Mouse (Mus musculus): ENCODE measurements at regions not wholly inside any gene's neighbourhood (a gene's known extent, or its start where the extent isn't known, plus 50 kb on each side); places are given as distances from the start of the nearest gene placed in this dataset.
"Not testable (repeated sequence)": the region's sequence is repeated elsewhere in the genome, so short reads cannot be mapped to it uniquely, and the experiment has no call there.

GRCm38 (mm10) chr3:53792541-53792940, 52.3 kb upstream of the Gm10985 start:
- WGBS: 92% methylated on average over 1 of the region's 1 CpGs
- no peak for DNase-seq (ENCODE audit: low spot score)
- Histone ChIP-seq H3K27me3 (ENCODE audit: insufficient read depth, poor library complexity, severe bottlenecking) (no peaks in the 10 kb centered on the region), H3K4me3 (no peak overlapping the region), H3K36me3 (no peaks in the 10 kb centered on the region), H3K27ac (no peak overlapping the region), H3K9me3 (no peaks in the 10 kb centered on the region), H3K4me1 (replicated peaks) (no peaks in the 10 kb centered on the region)

- H3K4me3 ChIP-seq: no peak overlapping the region
- H3K36me3 ChIP-seq: no peaks in the 10 kb centered on the region
- H3K27ac ChIP-seq: no peak overlapping the region
- H3K9me3 ChIP-seq: no peaks in the 10 kb centered on the region
- DNase-seq (ENCODE audit: low spot score): no peak
- H3K4me1 ChIP-seq (replicated peaks): no peaks in the 10 kb centered on the region
- no peaks in the 10 kb centered on the region for H3K27me3 ChIP-seq (ENCODE audit: insufficient read depth, poor library complexity, severe bottlenecking)
Measured at GRCm38 (mm10) chr3:53789706-53790105, 55.2 kb upstream of the Gm10985 start.

GRCm38 (mm10) chr3:53785201-53785600, 59.7 kb upstream of the Gm10985 start:
- DNase-seq (ENCODE audit: low spot score): no peak
- no peaks in the 10 kb centered on the region for H3K36me3 ChIP-seq
- H3K27ac ChIP-seq: no peak overlapping the region
- H3K9me3 ChIP-seq: no peaks in the 10 kb centered on the region
- no peaks in the 10 kb centered on the region for H3K27me3 ChIP-seq (ENCODE audit: insufficient read depth, poor library complexity, severe bottlenecking)
- no peaks in the 10 kb centered on the region for H3K4me1 ChIP-seq (replicated peaks)
- WGBS: 72% methylated on average over 3 of the region's 3 CpGs
- no peak overlapping the region for H3K4me3 ChIP-seq

GRCm38 (mm10) chr3:53776668-53777067, 68.2 kb upstream of the Gm10985 start:
- Histone ChIP-seq H3K4me3 (no peak overlapping the region), H3K4me1 (replicated peaks) (no peaks in the 10 kb centered on the region), H3K27me3 (ENCODE audit: insufficient read depth, poor library complexity, severe bottlenecking) (no peaks in the 10 kb centered on the region), H3K9me3 (no peaks in the 10 kb centered on the region), H3K27ac (no peak overlapping the region), H3K36me3 (no peaks in the 10 kb centered on the region)
- DNase-seq (ENCODE audit: low spot score): no peak
- 86% methylated on average over 5 of the region's 5 CpGs for WGBS

- no peak for DNase-seq (ENCODE audit: low spot score)
- Histone ChIP-seq H3K4me1 (replicated peaks) (0 out of 2 replicates have a peak, but pooled peaks cover under 1% of the 10 kb centered on the region), H3K36me3 (no peaks in the 10 kb centered on the region), H3K27ac (no peak overlapping the region), H3K4me3 (no peak overlapping the region), H3K27me3 (ENCODE audit: insufficient read depth, poor library complexity, severe bottlenecking) (no peaks in the 10 kb centered on the region; the same call in none of the 2 replicates), H3K9me3 (no peaks in the 10 kb centered on the region)
Measured at GRCm38 (mm10) chr3:53767601-53768000, 77.3 kb upstream of the Gm10985 start.

- no peaks in the 10 kb centered on the region; the same call in none of the 2 replicates for H3K27me3 ChIP-seq (ENCODE audit: insufficient read depth, poor library complexity, severe bottlenecking)
- H3K36me3 ChIP-seq: no peaks in the 10 kb centered on the region
- DNase-seq (ENCODE audit: low spot score): no peak
- WGBS: 92% methylated on average over 2 of the region's 2 CpGs
- no peak overlapping the region for H3K4me3 ChIP-seq
- peaks cover 19% of the 10 kb centered on the region for H3K4me1 ChIP-seq (replicated peaks)
- H3K27ac ChIP-seq: no peak overlapping the region
- H3K9me3 ChIP-seq: no peaks in the 10 kb centered on the region
Measured at GRCm38 (mm10) chr3:53763981-53764380, 80.9 kb upstream of the Gm10985 start.

- WGBS: 26% methylated on average over 11 of the region's 11 CpGs
- peak; percentile 60 for DNase-seq (ENCODE audit: low spot score)
- Histone ChIP-seq H3K9me3 (no peaks in the 10 kb centered on the region), H3K4me3 (no peak overlapping the region), H3K4me1 (replicated peaks) (peaks cover 20% of the 10 kb centered on the region), H3K27me3 (ENCODE audit: insufficient read depth, poor library complexity, severe bottlenecking) (no peaks in the 10 kb centered on the region; the same call in 1 of the 2 replicates), H3K36me3 (no peaks in the 10 kb centered on the region), H3K27ac (peak overlapping the region; percentile 62)
Measured at GRCm38 (mm10) chr3:53761514-53762075, 83.3 kb upstream of the Gm10985 start.

GRCm38 (mm10) chr3:53756115-53756853, 88.6 kb upstream of the Gm10985 start:
- Histone ChIP-seq H3K4me1 (replicated peaks) (peaks cover 10% of the 10 kb centered on the region), H3K9me3 (no peaks in the 10 kb centered on the region), H3K27me3 (ENCODE audit: insufficient read depth, poor library complexity, severe bottlenecking) (no peaks in the 10 kb centered on the region), H3K27ac (no peak overlapping the region), H3K36me3 (no peaks in the 10 kb centered on the region), H3K4me3 (no peak overlapping the region)
- DNase-seq (ENCODE audit: low spot score): no peak
- WGBS: 56% methylated on average over 10 of the region's 10 CpGs

GRCm38 (mm10) chr3:53737161-53737560, 80.0 kb upstream of the Frem2 start:
- H3K9me3 ChIP-seq: no peaks in the 10 kb centered on the region
- H3K4me3 ChIP-seq: no peak overlapping the region
- WGBS: 88% methylated on average over 4 of the region's 4 CpGs
- H3K27me3 ChIP-seq (ENCODE audit: insufficient read depth, poor library complexity, severe bottlenecking): no peaks in the 10 kb centered on the region
- DNase-seq (ENCODE audit: low spot score): no peak
- no peaks in the 10 kb centered on the region for H3K36me3 ChIP-seq
- no peak overlapping the region for H3K27ac ChIP-seq
- no peaks in the 10 kb centered on the region; the same call in 1 of the 2 replicates for H3K4me1 ChIP-seq (replicated peaks)

- not testable (repeated sequence) for H3K27ac ChIP-seq; DNase-seq (ENCODE audit: low spot score); H3K27me3 ChIP-seq (ENCODE audit: insufficient read depth, poor library complexity, severe bottlenecking); H3K4me3 ChIP-seq; H3K36me3 ChIP-seq; H3K4me1 ChIP-seq (replicated peaks); H3K9me3 ChIP-seq
- 94% methylated on average over 3 of the region's 3 CpGs for WGBS
Measured at GRCm38 (mm10) chr3:53735607-53736006, 78.5 kb upstream of the Frem2 start.

- 29% methylated on average over 5 of the region's 5 CpGs for WGBS
- Histone ChIP-seq H3K9me3 (no peaks in the 10 kb centered on the region), H3K27ac (no peak overlapping the region), H3K27me3 (ENCODE audit: insufficient read depth, poor library complexity, severe bottlenecking) (no peaks in the 10 kb centered on the region), H3K36me3 (no peaks in the 10 kb centered on the region), H3K4me3 (no peak overlapping the region), H3K4me1 (replicated peaks) (0 out of 2 replicates have a peak, but pooled peaks cover 3% of the 10 kb centered on the region)
- DNase-seq (ENCODE audit: low spot score): peak; percentile 8
Measured at GRCm38 (mm10) chr3:53735147-53735546, 78.0 kb upstream of the Frem2 start.

- Histone ChIP-seq H3K9me3 (no peaks in the 10 kb centered on the region), H3K27me3 (ENCODE audit: insufficient read depth, poor library complexity, severe bottlenecking) (no peaks in the 10 kb centered on the region), H3K27ac (no peak overlapping the region), H3K36me3 (no peaks in the 10 kb centered on the region), H3K4me1 (replicated peaks) (0 out of 2 replicates have a peak, but pooled peaks cover 6% of the 10 kb centered on the region), H3K4me3 (no peak overlapping the region)
- no peak for DNase-seq (ENCODE audit: low spot score)
- WGBS: 42% methylated on average over 7 of the region's 7 CpGs
Measured at GRCm38 (mm10) chr3:53730440-53730839, 73.3 kb upstream of the Frem2 start.

- H3K27ac ChIP-seq: no peak overlapping the region
- H3K9me3 ChIP-seq: no peaks in the 10 kb centered on the region
- WGBS: 37% methylated on average over 5 of the region's 5 CpGs
- peak; percentile 59 for DNase-seq (ENCODE audit: low spot score)
- H3K27me3 ChIP-seq (ENCODE audit: insufficient read depth, poor library complexity, severe bottlenecking): no peaks in the 10 kb centered on the region
- no peaks in the 10 kb centered on the region for H3K36me3 ChIP-seq
- H3K4me1 ChIP-seq (replicated peaks): 0 out of 2 replicates have a peak, but pooled peaks cover 6% of the 10 kb centered on the region
- H3K4me3 ChIP-seq: no peak overlapping the region
Measured at GRCm38 (mm10) chr3:53729810-53730209, 72.7 kb upstream of the Frem2 start.
